Mouse (Mus musculus) heart, adult 2 months (tissue): Measurements from ENCODE around the gene 4930469K13Rik.

ENCODE experiments used
- CTCF ChIP-seq: fragments of 200-600 bp; IDR thresholded peaks from 2 replicates; pipeline ENCODE4 v1.8.1; 2022; ENCODE audit warnings: antibody characterized with exemption, mild to moderate bottlenecking, moderate library complexity
- POLR2A ChIP-seq: fragments of 200-500 bp; IDR thresholded peaks from 2 replicates; pipeline ENCODE4 v1.6.1; 2011; ENCODE audit warnings: mild to moderate bottlenecking, low read depth, low read length, control low read depth; ENCODE audit not compliant: insufficient read depth

DNA sequence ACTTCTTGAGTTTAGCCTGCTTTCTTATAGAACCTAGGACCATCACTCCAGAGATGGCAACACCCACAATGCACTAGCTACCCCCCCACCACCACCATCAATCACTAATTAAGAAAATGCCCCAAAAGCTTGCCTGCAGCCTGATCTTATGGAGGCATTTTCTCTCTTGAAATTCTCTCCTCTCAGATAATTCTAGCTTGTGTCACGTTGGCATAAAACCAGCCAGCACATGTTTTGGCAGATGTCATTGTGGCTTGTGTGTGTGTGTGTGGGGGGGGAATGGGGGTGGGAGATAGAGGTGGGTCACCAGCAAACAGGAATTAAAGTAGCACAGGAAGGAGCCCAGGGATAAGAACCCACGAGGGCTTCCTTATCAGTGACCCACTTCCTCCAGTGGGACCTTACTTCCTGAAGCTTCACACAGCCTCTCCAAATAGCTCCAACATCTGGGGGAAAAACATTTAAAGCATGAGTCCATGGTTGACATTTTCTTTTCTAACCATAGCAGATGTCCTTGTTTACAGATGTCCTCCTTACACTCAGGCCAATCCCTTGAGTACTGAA lies 18.3 kb upstream of the 4930469K13Rik start:
- TF ChIP-seq CTCF: 0 out of 2 replicates have a peak, but pooled peaks have one; percentile 7
- TF ChIP-seq POLR2A: no peak
